Mouse (Mus musculus): ENCODE data around the gene Mtfmt. TPM values are rescaled to one million over a fixed set of nuclear protein-coding genes. Genes with fewer than 3 reads are reported as not detected.
A peak's percentile ranks its signal among the peaks of the same experiment; 100 is the strongest.

The Mtfmt gene
- polyA plus RNA-seq, 1 experiment = 22.4 TPM

GRCm38 (mm10) chr9:65458975-65459374 is 23.4 kb downstream of the Mtfmt start:
- no peaks in the 10 kb centered on the region for H3K27me3 ChIP-seq (ENCODE audit: control insufficient read depth, insufficient read depth, low read length, poor library complexity, severe bottlenecking)
- H3K4me3 ChIP-seq (ENCODE audit: low read depth, low read length) = no peak overlapping the region
- TF ChIP-seq CTCF (IDR thresholded peaks at IDR 0.05; ENCODE audit: low read depth, low read length) = no peak
- TF ChIP-seq EP300 (IDR thresholded peaks at IDR 0.05; ENCODE audit: insufficient read depth, low read depth, low read length) = no peak
- TF ChIP-seq POLR2A (IDR thresholded peaks at IDR 0.05; ENCODE audit: insufficient read depth, low read length) = no peak
- H3K9ac ChIP-seq (ENCODE audit: low read depth, poor library complexity, severe bottlenecking) = no peak overlapping the region
- H3K4me1 ChIP-seq (ENCODE audit: control insufficient read depth, insufficient read depth, low read length) = no peaks in the 10 kb centered on the region
- no peaks in the 10 kb centered on the region for H3K36me3 ChIP-seq (ENCODE audit: control insufficient read depth, insufficient read depth, low read length, poor library complexity, severe bottlenecking)
- H3K9me3 ChIP-seq (replicated peaks; ENCODE audit: control insufficient read depth, insufficient read depth, low read length, poor library complexity, severe bottlenecking) = no peaks in the 10 kb centered on the region
- H3K27ac ChIP-seq (ENCODE audit: insufficient read depth, low read length) = no peak overlapping the region

GRCm38 (mm10) chr9:65460198-65460597 is 24.6 kb downstream of the Mtfmt start:
- no peaks in the 10 kb centered on the region for H3K27me3 ChIP-seq (ENCODE audit: control insufficient read depth, insufficient read depth, low read length, poor library complexity, severe bottlenecking)
- H3K9ac ChIP-seq (ENCODE audit: low read depth, poor library complexity, severe bottlenecking) = no peak overlapping the region
- H3K4me1 ChIP-seq (ENCODE audit: control insufficient read depth, insufficient read depth, low read length) = no peaks in the 10 kb centered on the region
- H3K36me3 ChIP-seq (ENCODE audit: control insufficient read depth, insufficient read depth, low read length, poor library complexity, severe bottlenecking) = no peaks in the 10 kb centered on the region
- TF ChIP-seq EP300 (IDR thresholded peaks at IDR 0.05; ENCODE audit: insufficient read depth, low read depth, low read length) (no peak), POLR2A (IDR thresholded peaks at IDR 0.05; ENCODE audit: insufficient read depth, low read length) (no peak), CTCF (IDR thresholded peaks at IDR 0.05; ENCODE audit: low read depth, low read length) (no peak)
- no peak overlapping the region for H3K4me3 ChIP-seq (ENCODE audit: low read depth, low read length)
- H3K9me3 ChIP-seq (replicated peaks; ENCODE audit: control insufficient read depth, insufficient read depth, low read length, poor library complexity, severe bottlenecking) = no peaks in the 10 kb centered on the region
- no peak overlapping the region for H3K27ac ChIP-seq (ENCODE audit: insufficient read depth, low read length)

- peak; percentile 10 for TF ChIP-seq POLR2A (IDR thresholded peaks at IDR 0.05; ENCODE audit: insufficient read depth, low read length)
- no peak for TF ChIP-seq CTCF (IDR thresholded peaks at IDR 0.05; ENCODE audit: low read depth, low read length)
- Histone ChIP-seq H3K9me3 (replicated peaks; ENCODE audit: control insufficient read depth, insufficient read depth, low read length, poor library complexity, severe bottlenecking) (no peaks in the 10 kb centered on the region), H3K4me3 (ENCODE audit: low read depth, low read length) (peak within 1 kb of the TSS; percentile 90), H3K27me3 (ENCODE audit: control insufficient read depth, insufficient read depth, low read length, poor library complexity, severe bottlenecking) (no peaks in the 10 kb centered on the region), H3K9ac (ENCODE audit: low read depth, poor library complexity, severe bottlenecking) (peak within 1 kb of the TSS; percentile 29), H3K27ac (ENCODE audit: insufficient read depth, low read length) (no peak within 1 kb of the TSS), H3K4me1 (ENCODE audit: control insufficient read depth, insufficient read depth, low read length) (no peaks in the 10 kb centered on the region), H3K36me3 (ENCODE audit: control insufficient read depth, insufficient read depth, low read length, poor library complexity, severe bottlenecking) (peaks cover 3% of the 10 kb centered on the region; the same call in 1 of the 2 replicates)
Measured at GRCm38 (mm10) chr9:65460732-65461442, 25.3 kb downstream of the Mtfmt start, which contains the start of gene Spg21. Gene Spg21, plus strand, starts transcription at chr9:65460947.

GRCm38 (mm10) chr9:65462544-65462943 is 27.0 kb downstream of the Mtfmt start:
- no peak overlapping the region for H3K27ac ChIP-seq (ENCODE audit: insufficient read depth, low read length)
- H3K4me1 ChIP-seq (ENCODE audit: control insufficient read depth, insufficient read depth, low read length) = no peaks in the 10 kb centered on the region
- TF ChIP-seq CTCF (IDR thresholded peaks at IDR 0.05; ENCODE audit: low read depth, low read length) = no peak
- TF ChIP-seq POLR2A (IDR thresholded peaks at IDR 0.05; ENCODE audit: insufficient read depth, low read length) = no peak
- no peak for TF ChIP-seq EP300 (IDR thresholded peaks at IDR 0.05; ENCODE audit: insufficient read depth, low read depth, low read length)
- no peaks in the 10 kb centered on the region for H3K27me3 ChIP-seq (ENCODE audit: control insufficient read depth, insufficient read depth, low read length, poor library complexity, severe bottlenecking)
- H3K4me3 ChIP-seq (ENCODE audit: low read depth, low read length) = no peak overlapping the region
- H3K9me3 ChIP-seq (replicated peaks; ENCODE audit: control insufficient read depth, insufficient read depth, low read length, poor library complexity, severe bottlenecking) = no peaks in the 10 kb centered on the region
- no peak overlapping the region for H3K9ac ChIP-seq (ENCODE audit: low read depth, poor library complexity, severe bottlenecking)
- H3K36me3 ChIP-seq (ENCODE audit: control insufficient read depth, insufficient read depth, low read length, poor library complexity, severe bottlenecking) = peaks cover 6% of the 10 kb centered on the region; the same call in 1 of the 2 replicates

- H3K4me1 ChIP-seq (ENCODE audit: control insufficient read depth, insufficient read depth, low read length) = no peaks in the 10 kb centered on the region
- TF ChIP-seq CTCF (IDR thresholded peaks at IDR 0.05; ENCODE audit: low read depth, low read length) (no peak), EP300 (IDR thresholded peaks at IDR 0.05; ENCODE audit: insufficient read depth, low read depth, low read length) (no peak), POLR2A (IDR thresholded peaks at IDR 0.05; ENCODE audit: insufficient read depth, low read length) (no peak)
- no peak overlapping the region for H3K9ac ChIP-seq (ENCODE audit: low read depth, poor library complexity, severe bottlenecking)
- peaks cover 8% of the 10 kb centered on the region for H3K36me3 ChIP-seq (ENCODE audit: control insufficient read depth, insufficient read depth, low read length, poor library complexity, severe bottlenecking)
- no peaks in the 10 kb centered on the region for H3K9me3 ChIP-seq (replicated peaks; ENCODE audit: control insufficient read depth, insufficient read depth, low read length, poor library complexity, severe bottlenecking)
- no peaks in the 10 kb centered on the region for H3K27me3 ChIP-seq (ENCODE audit: control insufficient read depth, insufficient read depth, low read length, poor library complexity, severe bottlenecking)
- H3K27ac ChIP-seq (ENCODE audit: insufficient read depth, low read length) = no peak overlapping the region
- H3K4me3 ChIP-seq (ENCODE audit: low read depth, low read length) = no peak overlapping the region
Measured at GRCm38 (mm10) chr9:65464161-65464560, 28.6 kb downstream of the Mtfmt start.

- H3K27me3 ChIP-seq (ENCODE audit: control insufficient read depth, insufficient read depth, low read length, poor library complexity, severe bottlenecking) = no peaks in the 10 kb centered on the region
- H3K9ac ChIP-seq (ENCODE audit: low read depth, poor library complexity, severe bottlenecking) = no peak overlapping the region
- H3K36me3 ChIP-seq (ENCODE audit: control insufficient read depth, insufficient read depth, low read length, poor library complexity, severe bottlenecking) = peaks cover 12% of the 10 kb centered on the region
- no peak overlapping the region for H3K27ac ChIP-seq (ENCODE audit: insufficient read depth, low read length)
- no peaks in the 10 kb centered on the region for H3K9me3 ChIP-seq (replicated peaks; ENCODE audit: control insufficient read depth, insufficient read depth, low read length, poor library complexity, severe bottlenecking)
- H3K4me1 ChIP-seq (ENCODE audit: control insufficient read depth, insufficient read depth, low read length) = no peaks in the 10 kb centered on the region
- H3K4me3 ChIP-seq (ENCODE audit: low read depth, low read length) = no peak overlapping the region
- no peak for TF ChIP-seq EP300 (IDR thresholded peaks at IDR 0.05; ENCODE audit: insufficient read depth, low read depth, low read length)
- no peak for TF ChIP-seq POLR2A (IDR thresholded peaks at IDR 0.05; ENCODE audit: insufficient read depth, low read length)
- no peak for TF ChIP-seq CTCF (IDR thresholded peaks at IDR 0.05; ENCODE audit: low read depth, low read length)
Measured at GRCm38 (mm10) chr9:65465241-65465640, 29.7 kb downstream of the Mtfmt start.
